Mouse (Mus musculus): ENCODE data around the gene Wfdc17. TPM values are rescaled to one million over a fixed set of nuclear protein-coding genes. Genes with fewer than 3 reads are reported as not detected.

The Wfdc17 gene
- polyA plus RNA-seq, 1 experiment from 2014 or later = not detected

DNA sequence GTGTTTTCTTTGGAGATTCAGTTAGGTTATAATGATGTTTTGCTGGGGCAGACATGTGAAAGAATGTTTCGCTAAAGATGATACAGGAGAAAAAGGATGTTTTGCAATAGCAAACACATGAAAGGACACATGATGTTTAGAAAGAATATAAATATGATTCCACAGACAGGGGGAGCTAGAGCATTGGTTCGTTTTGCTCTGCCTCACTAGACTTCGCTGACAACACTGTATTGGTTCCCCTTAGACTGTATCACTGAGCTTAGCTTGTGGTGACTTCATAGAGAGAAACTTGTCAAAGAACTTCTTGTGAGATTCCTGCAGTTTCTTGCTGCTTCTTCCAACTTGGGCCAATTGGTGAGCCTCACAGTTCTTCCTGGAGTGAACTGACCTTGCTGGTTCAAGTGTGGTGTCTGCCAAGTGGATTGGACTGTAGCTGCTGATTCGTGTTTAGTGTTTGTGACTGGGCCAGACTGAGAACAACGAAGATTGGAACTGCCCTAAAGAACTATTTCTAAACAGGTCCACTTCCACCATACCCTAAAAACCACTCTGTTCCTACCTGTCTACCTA lies 29.4 kb downstream of the Wfdc17 start:
- Histone ChIP-seq H3K9me3 (ENCODE audit: control insufficient read depth, low read length) (no peaks in the 10 kb centered on the region), H3K4me1 (ENCODE audit: control insufficient read depth, insufficient read depth, low read length) (no peaks in the 10 kb centered on the region), H3K36me3 (ENCODE audit: control insufficient read depth, insufficient read depth, low read length) (no peaks in the 10 kb centered on the region), H3K9ac (ENCODE audit: low read length) (no peak overlapping the region), H3K27ac (ENCODE audit: low read depth, low read length) (no peak overlapping the region), H3K27me3 (ENCODE audit: control insufficient read depth, insufficient read depth, low read length) (no peaks in the 10 kb centered on the region), H3K4me2 (ENCODE audit: low read depth) (no peak overlapping the region), H3K4me3 (ENCODE audit: low read depth, low read length) (no peak overlapping the region)
- DNase-seq (ENCODE audit: low spot score) = no peak
- ATAC-seq (ENCODE audit: insufficient read depth, low FRiP score, low TSS enrichment) = no peak
- WGBS = 83% methylated on average over 5 of the region's 5 CpGs

DNA sequence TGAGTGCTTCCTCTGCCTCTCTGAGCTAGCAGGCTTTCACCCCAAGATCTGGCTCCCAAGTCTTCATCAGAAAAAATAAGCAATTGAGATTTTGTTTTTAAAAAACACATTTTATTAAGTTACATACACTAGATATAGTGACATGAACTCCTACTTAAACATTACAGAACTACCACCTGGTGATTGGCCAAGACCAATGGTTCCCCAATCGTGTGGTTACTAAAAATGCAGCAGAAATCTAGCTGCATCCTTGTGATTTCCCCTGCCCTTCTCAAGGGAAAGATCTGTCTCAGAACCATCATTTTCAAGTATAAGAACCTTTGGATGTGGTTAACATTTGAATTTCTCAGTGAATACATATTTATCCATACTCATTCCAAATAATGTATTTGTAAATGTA lies 30.4 kb downstream of the Wfdc17 start:
- no peaks in the 10 kb centered on the region for H3K4me1 ChIP-seq (ENCODE audit: control insufficient read depth, insufficient read depth, low read length)
- ATAC-seq (ENCODE audit: insufficient read depth, low FRiP score, low TSS enrichment) = no peak
- WGBS = 90% methylated on average over 1 of the region's 1 CpGs
- DNase-seq (ENCODE audit: low spot score) = no peak
- no peak overlapping the region for H3K4me2 ChIP-seq (ENCODE audit: low read depth)
- no peak overlapping the region for H3K4me3 ChIP-seq (ENCODE audit: low read depth, low read length)
- no peaks in the 10 kb centered on the region for H3K27me3 ChIP-seq (ENCODE audit: control insufficient read depth, insufficient read depth, low read length)
- no peaks in the 10 kb centered on the region for H3K9me3 ChIP-seq (ENCODE audit: control insufficient read depth, low read length)
- H3K36me3 ChIP-seq (ENCODE audit: control insufficient read depth, insufficient read depth, low read length) = no peaks in the 10 kb centered on the region
- no peak overlapping the region for H3K9ac ChIP-seq (ENCODE audit: low read length)
- H3K27ac ChIP-seq (ENCODE audit: low read depth, low read length) = no peak overlapping the region

DNA sequence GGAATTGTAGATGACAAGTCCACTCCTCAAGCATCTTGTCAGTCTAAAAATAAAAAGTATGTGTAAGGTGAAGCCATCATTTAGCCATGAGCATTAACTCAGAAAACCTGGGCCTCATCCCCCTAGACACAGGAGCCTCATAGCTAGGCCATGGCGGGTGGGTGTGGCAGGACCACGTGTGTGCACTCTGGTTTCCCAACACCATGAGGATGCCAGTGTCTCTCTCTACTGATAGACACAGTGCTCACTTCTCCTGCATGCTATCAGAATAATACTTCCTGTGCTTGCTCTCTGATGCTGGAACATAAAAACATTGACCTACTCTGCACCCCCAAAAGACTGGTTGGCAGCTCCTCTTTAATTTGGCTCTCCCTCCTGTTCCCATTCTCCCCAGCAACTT lies 32.1 kb downstream of the Wfdc17 start:
- ATAC-seq (ENCODE audit: insufficient read depth, low FRiP score, low TSS enrichment) = no peak
- 67% methylated on average over 2 of the region's 2 CpGs for WGBS
- Histone ChIP-seq H3K27ac (ENCODE audit: low read depth, low read length) (no peak overlapping the region), H3K4me3 (ENCODE audit: low read depth, low read length) (no peak overlapping the region), H3K36me3 (ENCODE audit: control insufficient read depth, insufficient read depth, low read length) (no peaks in the 10 kb centered on the region), H3K9me3 (ENCODE audit: control insufficient read depth, low read length) (no peaks in the 10 kb centered on the region), H3K9ac (ENCODE audit: low read length) (no peak overlapping the region), H3K27me3 (ENCODE audit: control insufficient read depth, insufficient read depth, low read length) (no peaks in the 10 kb centered on the region), H3K4me1 (ENCODE audit: control insufficient read depth, insufficient read depth, low read length) (no peaks in the 10 kb centered on the region), H3K4me2 (ENCODE audit: low read depth) (no peak overlapping the region)
- DNase-seq (ENCODE audit: low spot score) = no peak

DNA sequence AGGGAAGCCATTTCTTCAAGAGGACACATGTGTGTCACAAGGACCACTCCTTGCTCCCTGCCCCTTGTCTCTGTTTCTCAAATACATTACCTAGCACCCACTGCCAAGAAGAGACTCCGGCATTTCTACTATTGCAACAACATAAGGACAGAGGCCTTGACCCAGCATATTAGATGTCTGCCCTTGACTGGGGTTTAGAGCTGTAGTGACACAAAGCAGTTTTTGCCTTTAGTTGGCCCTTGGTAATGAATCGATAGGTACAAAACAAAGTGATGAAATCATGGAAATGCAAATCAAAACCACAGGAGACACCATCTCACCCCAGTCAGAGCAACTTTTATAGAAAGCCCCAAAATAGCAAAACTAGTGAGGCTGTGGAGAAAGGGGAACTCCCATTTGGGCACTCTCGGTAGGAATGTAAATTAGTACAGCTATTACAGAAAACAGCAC lies 33.3 kb downstream of the Wfdc17 start:
- Histone ChIP-seq H3K4me2 (ENCODE audit: low read depth) (no peak overlapping the region), H3K9ac (ENCODE audit: low read length) (no peak overlapping the region), H3K4me1 (ENCODE audit: control insufficient read depth, insufficient read depth, low read length) (no peaks in the 10 kb centered on the region), H3K27ac (ENCODE audit: low read depth, low read length) (no peak overlapping the region), H3K27me3 (ENCODE audit: control insufficient read depth, insufficient read depth, low read length) (no peaks in the 10 kb centered on the region), H3K4me3 (ENCODE audit: low read depth, low read length) (no peak overlapping the region), H3K36me3 (ENCODE audit: control insufficient read depth, insufficient read depth, low read length) (no peaks in the 10 kb centered on the region), H3K9me3 (ENCODE audit: control insufficient read depth, low read length) (no peaks in the 10 kb centered on the region)
- ATAC-seq (ENCODE audit: insufficient read depth, low FRiP score, low TSS enrichment) (no peak), DNase-seq (ENCODE audit: low spot score) (no peak)
- 85% methylated on average over 3 of the region's 3 CpGs for WGBS

DNA sequence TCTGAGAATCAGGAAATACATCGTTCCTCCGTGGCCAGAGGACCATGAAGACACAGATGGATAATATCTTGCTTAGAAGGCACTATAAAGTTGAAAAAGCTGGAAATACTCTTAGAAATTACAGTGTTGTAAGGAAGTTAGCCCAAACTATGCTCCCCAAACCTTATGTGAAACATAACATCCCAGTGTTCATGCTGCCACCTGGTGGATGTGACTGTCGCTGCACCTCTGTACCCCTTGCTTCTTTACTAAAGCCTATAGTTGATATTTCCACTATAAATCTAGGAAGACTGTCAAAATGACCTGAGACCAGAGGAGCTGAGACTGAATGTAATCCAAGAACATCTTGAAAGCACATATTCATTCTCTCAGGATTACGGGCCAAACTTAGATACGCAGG lies 35.5 kb downstream of the Wfdc17 start:
- no peaks in the 10 kb centered on the region for H3K9me3 ChIP-seq (ENCODE audit: control insufficient read depth, low read length)
- no peaks in the 10 kb centered on the region for H3K4me1 ChIP-seq (ENCODE audit: control insufficient read depth, insufficient read depth, low read length)
- no peak overlapping the region for H3K4me2 ChIP-seq (ENCODE audit: low read depth)
- peak; percentile 77 for DNase-seq (ENCODE audit: low spot score)
- no peaks in the 10 kb centered on the region for H3K36me3 ChIP-seq (ENCODE audit: control insufficient read depth, insufficient read depth, low read length)
- no peak overlapping the region for H3K9ac ChIP-seq (ENCODE audit: low read length)
- H3K4me3 ChIP-seq (ENCODE audit: low read depth, low read length) = no peak overlapping the region
- no peak for ATAC-seq (ENCODE audit: insufficient read depth, low FRiP score, low TSS enrichment)
- WGBS = 24% methylated on average over 5 of the region's 5 CpGs
- H3K27me3 ChIP-seq (ENCODE audit: control insufficient read depth, insufficient read depth, low read length) = no peaks in the 10 kb centered on the region
- H3K27ac ChIP-seq (ENCODE audit: low read depth, low read length) = no peak overlapping the region

DNA sequence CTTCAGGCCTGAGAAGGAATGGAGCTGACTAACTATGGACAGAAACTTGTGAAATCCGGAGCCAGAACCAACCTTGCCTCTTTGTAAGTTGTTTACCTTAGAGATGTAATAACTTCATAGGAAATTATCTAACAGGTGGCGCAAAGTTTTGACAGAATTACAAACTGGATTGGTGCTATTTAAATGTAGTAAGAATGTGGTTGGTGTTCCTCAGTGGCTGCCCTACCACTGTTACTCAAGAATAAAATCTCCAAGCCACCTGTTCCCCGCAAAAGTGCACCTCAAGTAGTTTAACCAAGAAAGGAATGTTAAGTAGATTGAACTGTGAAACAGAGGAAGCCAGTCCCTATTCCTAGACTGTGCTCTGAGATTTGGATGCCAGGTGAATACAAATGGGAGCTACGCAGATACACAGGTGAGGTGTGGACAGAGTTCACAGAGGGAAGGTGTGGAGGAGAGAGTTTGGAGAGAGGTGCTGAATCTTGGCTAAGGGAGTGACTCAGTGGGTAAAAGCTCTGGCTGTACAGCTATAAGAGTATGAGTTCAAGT lies 36.7 kb downstream of the Wfdc17 start:
- no peaks in the 10 kb centered on the region for H3K4me1 ChIP-seq (ENCODE audit: control insufficient read depth, insufficient read depth, low read length)
- DNase-seq (ENCODE audit: low spot score) (no peak), ATAC-seq (ENCODE audit: insufficient read depth, low FRiP score, low TSS enrichment) (no peak)
- no peak overlapping the region for H3K27ac ChIP-seq (ENCODE audit: low read depth, low read length)
- no peaks in the 10 kb centered on the region for H3K9me3 ChIP-seq (ENCODE audit: control insufficient read depth, low read length)
- no peak overlapping the region for H3K9ac ChIP-seq (ENCODE audit: low read length)
- H3K4me3 ChIP-seq (ENCODE audit: low read depth, low read length) = no peak overlapping the region
- H3K27me3 ChIP-seq (ENCODE audit: control insufficient read depth, insufficient read depth, low read length) = no peaks in the 10 kb centered on the region
- H3K4me2 ChIP-seq (ENCODE audit: low read depth) = no peak overlapping the region
- no peaks in the 10 kb centered on the region for H3K36me3 ChIP-seq (ENCODE audit: control insufficient read depth, insufficient read depth, low read length)
- 87% methylated on average over 4 of the region's 4 CpGs for WGBS

DNA sequence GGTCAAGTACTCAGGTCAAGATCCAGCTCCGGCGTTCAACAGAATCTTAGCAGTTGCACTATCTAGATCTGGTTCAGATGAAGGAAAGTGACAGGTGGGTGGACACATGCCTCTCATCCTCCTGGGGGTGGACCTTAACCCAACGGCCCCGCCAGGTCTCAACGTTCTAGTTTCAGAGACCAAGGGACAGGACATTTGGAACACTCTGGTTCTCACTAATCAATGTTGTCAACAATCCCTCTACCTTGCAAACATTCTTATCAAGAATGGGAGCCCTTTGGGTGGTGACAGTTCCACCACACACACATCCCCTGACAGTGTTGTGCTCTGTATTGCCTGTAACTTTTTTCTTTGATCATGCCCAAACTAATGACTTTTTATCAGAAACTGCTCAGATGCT lies 38.0 kb downstream of the Wfdc17 start:
- DNase-seq (ENCODE audit: low spot score) (no peak), ATAC-seq (ENCODE audit: insufficient read depth, low FRiP score, low TSS enrichment) (no peak)
- Histone ChIP-seq H3K4me3 (ENCODE audit: low read depth, low read length) (no peak overlapping the region), H3K27me3 (ENCODE audit: control insufficient read depth, insufficient read depth, low read length) (no peaks in the 10 kb centered on the region), H3K4me1 (ENCODE audit: control insufficient read depth, insufficient read depth, low read length) (no peaks in the 10 kb centered on the region), H3K9ac (ENCODE audit: low read length) (no peak overlapping the region), H3K36me3 (ENCODE audit: control insufficient read depth, insufficient read depth, low read length) (no peaks in the 10 kb centered on the region), H3K4me2 (ENCODE audit: low read depth) (no peak overlapping the region), H3K9me3 (ENCODE audit: control insufficient read depth, low read length) (no peaks in the 10 kb centered on the region), H3K27ac (ENCODE audit: low read depth, low read length) (no peak overlapping the region)
- 84% methylated on average over 5 of the region's 5 CpGs for WGBS

DNA sequence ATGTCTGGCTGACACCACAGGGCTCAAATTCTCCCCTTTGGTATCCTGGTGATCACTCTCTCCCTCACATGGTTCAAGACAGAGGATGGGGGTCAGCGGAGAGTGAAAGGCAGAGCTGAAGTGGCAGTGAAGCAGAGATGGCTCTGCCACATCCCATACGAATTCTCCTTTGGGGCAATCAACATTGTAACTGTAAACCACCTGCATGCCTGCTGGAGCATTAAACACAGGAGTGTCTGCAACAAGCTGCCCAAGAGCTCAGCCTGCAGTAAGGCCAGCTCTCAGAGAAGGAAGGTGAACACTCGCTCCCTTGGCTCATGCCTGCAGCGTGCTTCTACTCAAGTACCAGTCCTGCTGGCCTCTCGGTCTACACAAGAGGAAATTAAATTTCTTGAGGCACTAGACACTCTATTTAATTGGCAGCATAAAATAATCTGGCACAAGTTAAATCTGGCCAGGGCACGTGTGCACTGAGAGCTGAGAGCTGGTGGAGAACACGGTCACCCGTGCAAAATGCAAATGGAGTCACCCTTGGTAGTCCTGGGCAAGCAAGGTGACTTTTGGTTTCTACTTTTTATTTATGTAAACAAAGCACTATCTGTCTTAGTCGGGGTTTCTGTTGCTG lies 39.1 kb downstream of the Wfdc17 start:
- ATAC-seq (ENCODE audit: insufficient read depth, low FRiP score, low TSS enrichment) = no peak
- DNase-seq (ENCODE audit: low spot score) = no peak
- 71% methylated on average over 9 of the region's 9 CpGs for WGBS

DNA sequence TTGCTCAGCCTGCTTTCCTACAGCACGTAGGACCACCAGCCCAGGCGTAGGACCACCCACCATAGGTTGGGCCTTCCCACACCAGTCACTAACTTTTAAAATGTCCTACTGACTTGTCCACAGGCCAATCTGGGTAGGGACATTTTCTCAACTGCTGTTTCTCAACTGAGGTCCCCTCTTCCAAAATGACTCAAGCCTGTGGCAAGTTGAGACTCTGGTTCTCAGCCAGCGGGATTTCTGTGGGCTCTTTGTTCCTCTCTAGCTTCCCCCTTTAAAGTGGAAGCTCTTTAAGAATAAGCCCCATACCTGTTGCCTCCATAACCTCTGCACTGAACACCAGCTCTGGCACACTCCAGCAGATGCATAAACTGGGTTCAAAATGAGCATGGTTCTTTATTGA lies 39.7 kb downstream of the Wfdc17 start:
- Histone ChIP-seq H3K36me3 (ENCODE audit: control insufficient read depth, insufficient read depth, low read length) (no peaks in the 10 kb centered on the region), H3K4me3 (ENCODE audit: low read depth, low read length) (no peak overlapping the region), H3K4me1 (ENCODE audit: control insufficient read depth, insufficient read depth, low read length) (no peaks in the 10 kb centered on the region), H3K9ac (ENCODE audit: low read length) (no peak overlapping the region), H3K9me3 (ENCODE audit: control insufficient read depth, low read length) (no peaks in the 10 kb centered on the region), H3K4me2 (ENCODE audit: low read depth) (no peak overlapping the region), H3K27me3 (ENCODE audit: control insufficient read depth, insufficient read depth, low read length) (no peaks in the 10 kb centered on the region), H3K27ac (ENCODE audit: low read depth, low read length) (no peak overlapping the region)
- DNase-seq (ENCODE audit: low spot score) (no peak), ATAC-seq (ENCODE audit: insufficient read depth, low FRiP score, low TSS enrichment) (no peak)
- 86% methylated on average over 3 of the region's 3 CpGs for WGBS

More for the DNA sequence above, 39.1 kb downstream of the Wfdc17 start:
- Histone ChIP-seq H3K9me3 (ENCODE audit: control insufficient read depth, low read length) (no peaks in the 10 kb centered on the region), H3K9ac (ENCODE audit: low read length) (no peak overlapping the region), H3K36me3 (ENCODE audit: control insufficient read depth, insufficient read depth, low read length) (no peaks in the 10 kb centered on the region), H3K4me2 (ENCODE audit: low read depth) (no peak overlapping the region), H3K4me1 (ENCODE audit: control insufficient read depth, insufficient read depth, low read length) (no peaks in the 10 kb centered on the region), H3K27me3 (ENCODE audit: control insufficient read depth, insufficient read depth, low read length) (no peaks in the 10 kb centered on the region), H3K27ac (ENCODE audit: low read depth, low read length) (no peak overlapping the region), H3K4me3 (ENCODE audit: low read depth, low read length) (no peak overlapping the region)

Measured in neural tube, embryonic 11.5 days (tissue).